Mouse (Mus musculus): ENCODE measurements at regions not wholly inside any gene's neighbourhood (a gene's known extent, or its start where the extent isn't known, plus 50 kb on each side); places are given as distances from the start of the nearest gene placed in this dataset.

DNA sequence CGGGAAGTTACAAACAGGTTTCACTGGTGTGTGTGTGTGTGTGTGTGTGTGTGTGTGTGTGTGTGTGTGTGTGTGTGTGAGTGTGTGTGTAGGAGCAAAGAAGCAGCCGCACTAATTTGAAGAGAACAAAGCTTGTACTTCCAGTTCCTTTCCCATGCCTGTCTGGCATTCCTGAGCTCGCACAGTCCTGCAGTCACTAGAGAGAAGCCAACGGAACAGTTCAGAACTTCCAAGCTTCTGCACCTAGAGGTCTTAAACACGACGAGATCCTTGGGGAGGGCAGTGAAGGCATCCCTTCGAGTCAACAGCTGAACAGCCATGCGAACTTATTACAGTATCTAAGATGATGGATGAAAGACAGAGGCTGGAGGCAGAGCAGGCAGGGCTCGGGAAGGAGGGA is 157.4 kb downstream of the Nrip1 start:
- H3K9me3 ChIP-seq = no peaks in the 10 kb centered on the region

DNA sequence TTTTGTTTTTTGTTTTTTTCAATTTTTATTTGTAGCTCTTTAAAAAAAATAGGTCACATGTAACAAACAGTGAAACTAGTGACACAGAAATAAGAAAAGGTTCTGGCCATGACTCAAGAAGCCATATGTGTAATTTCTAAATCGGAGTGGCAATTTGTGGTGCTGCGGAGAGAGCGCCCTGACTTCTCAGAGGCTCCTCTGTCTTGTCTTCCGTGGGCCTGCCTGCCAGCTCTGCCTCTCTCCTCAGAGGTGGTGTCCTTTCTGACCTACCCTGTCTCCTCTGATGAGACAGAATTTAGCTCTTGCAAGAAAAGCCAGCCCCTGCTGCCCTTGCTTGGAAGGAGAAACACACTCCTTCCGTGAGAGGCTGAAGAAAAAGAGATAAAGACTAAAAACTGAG is 158.1 kb downstream of the Nrip1 start:
- Histone ChIP-seq H3K36me3 (no peaks in the 10 kb centered on the region), H3K9me3 (no peaks in the 10 kb centered on the region), H3K27ac (no peak overlapping the region), H3K9ac (replicated peaks) (no peak overlapping the region), H3K4me3 (replicated peaks) (no peak overlapping the region), H3K27me3 (no peaks in the 10 kb centered on the region), H3K4me2 (replicated peaks) (no peak overlapping the region), H3K4me1 (replicated peaks) (no peaks in the 10 kb centered on the region)
- 80% methylated on average over 5 of the region's 5 CpGs for WGBS
- ATAC-seq = no peak

More for the DNA sequence above, 157.4 kb downstream of the Nrip1 start:
- H3K4me2 ChIP-seq (replicated peaks) = no peak overlapping the region
- no peak overlapping the region for H3K9ac ChIP-seq (replicated peaks)
- no peak overlapping the region for H3K27ac ChIP-seq
- H3K36me3 ChIP-seq = no peaks in the 10 kb centered on the region
- no peak for ATAC-seq
- H3K4me3 ChIP-seq (replicated peaks) = no peak overlapping the region
- WGBS = 61% methylated on average over 8 of the region's 9 CpGs
- no peaks in the 10 kb centered on the region for H3K4me1 ChIP-seq (replicated peaks)
- H3K27me3 ChIP-seq = no peaks in the 10 kb centered on the region

DNA sequence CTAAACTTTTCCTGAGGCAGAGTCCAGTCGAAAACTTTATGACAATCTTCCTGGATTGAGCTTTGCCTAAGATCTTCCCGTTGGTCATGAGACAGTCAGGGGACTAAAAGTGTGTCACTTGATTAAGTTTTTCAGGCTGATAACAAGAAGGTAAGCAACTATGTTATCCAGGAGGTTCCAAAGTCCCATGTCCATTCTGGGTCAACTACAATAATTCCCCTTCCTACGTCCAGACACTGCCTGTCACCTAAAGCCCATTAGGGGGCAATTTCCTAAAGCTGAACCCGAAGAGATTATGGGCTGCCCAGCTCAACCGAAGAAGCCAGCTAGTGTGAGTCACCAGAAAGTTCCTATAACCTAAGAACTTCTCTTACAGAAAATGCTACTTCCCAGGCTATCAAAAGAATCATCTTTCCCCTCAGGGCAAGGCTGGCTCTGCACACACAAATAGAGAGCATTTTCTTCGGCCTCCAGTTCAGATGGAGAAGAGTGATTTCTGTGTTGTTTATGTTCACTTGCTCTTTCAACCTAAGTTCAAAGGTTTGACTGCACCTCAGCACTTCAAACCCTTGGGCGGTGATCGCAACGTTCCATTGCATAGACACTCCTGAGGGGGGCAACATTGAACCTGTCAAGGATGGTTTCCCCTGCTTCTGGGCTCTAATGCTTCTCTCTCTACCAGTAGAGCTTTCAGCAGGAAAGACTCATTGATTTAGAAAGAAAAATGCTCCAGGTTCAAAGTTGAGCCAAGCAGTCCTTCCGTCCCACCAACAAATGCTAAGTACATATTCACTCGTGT is 171.7 kb downstream of the Nrip1 start:
- no peak overlapping the region for H3K4me2 ChIP-seq (replicated peaks)
- no peaks in the 10 kb centered on the region for H3K9me3 ChIP-seq
- H3K27ac ChIP-seq = no peak overlapping the region
- H3K4me3 ChIP-seq (replicated peaks) = no peak overlapping the region
- H3K36me3 ChIP-seq = no peaks in the 10 kb centered on the region
- no peak overlapping the region for H3K9ac ChIP-seq (replicated peaks)
- ATAC-seq = no peak
- H3K27me3 ChIP-seq = no peaks in the 10 kb centered on the region
- no peaks in the 10 kb centered on the region for H3K4me1 ChIP-seq (replicated peaks)
- 71% methylated on average over 11 of the region's 11 CpGs for WGBS

DNA sequence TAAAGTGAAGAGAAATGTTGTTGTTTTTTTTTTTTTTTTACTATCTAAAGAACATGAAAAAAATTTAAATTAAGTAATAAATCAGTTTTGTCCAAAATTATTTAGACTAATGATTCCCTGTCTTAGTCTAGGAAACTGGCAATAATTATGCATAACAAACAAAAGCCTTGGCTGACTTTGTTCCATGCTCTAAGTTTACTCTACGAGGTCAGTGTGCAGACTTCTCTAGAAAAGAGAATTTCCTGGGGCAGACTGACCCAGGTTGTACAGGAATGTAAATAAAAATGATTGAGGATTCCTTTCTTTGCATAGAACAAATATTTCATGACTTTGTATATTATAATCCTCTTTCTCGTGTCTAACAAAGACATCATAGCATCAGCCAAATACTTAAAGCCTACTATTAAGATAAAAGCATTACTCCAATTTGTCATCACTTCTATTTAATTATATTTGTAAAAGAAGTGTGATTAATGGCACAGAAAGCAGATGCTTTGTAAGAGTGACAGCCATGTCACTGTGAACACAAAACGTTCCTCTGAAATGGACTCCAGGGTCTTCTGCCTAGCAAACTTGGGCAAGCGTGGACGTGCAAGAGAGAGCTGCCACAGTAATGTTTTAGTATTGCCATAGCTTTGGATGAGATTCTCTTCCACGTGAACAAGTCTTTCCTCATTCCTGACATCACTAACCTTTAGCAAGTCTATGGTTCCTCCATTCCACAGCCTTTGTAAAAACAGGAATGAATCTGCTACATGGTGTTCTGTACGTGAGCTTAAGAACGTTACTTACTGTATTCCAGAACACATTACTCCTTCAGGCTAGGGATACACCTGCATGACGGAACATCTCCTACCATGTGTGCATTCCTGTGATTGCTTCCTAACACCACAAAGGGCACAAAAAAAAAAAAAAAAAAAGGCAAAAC is 172.6 kb downstream of the Nrip1 start:
- Histone ChIP-seq H3K4me1 (replicated peaks) (no peaks in the 10 kb centered on the region), H3K4me2 (replicated peaks) (no peak overlapping the region), H3K4me3 (replicated peaks) (no peak overlapping the region), H3K9ac (replicated peaks) (no peak overlapping the region), H3K27me3 (no peaks in the 10 kb centered on the region), H3K9me3 (no peaks in the 10 kb centered on the region), H3K36me3 (no peaks in the 10 kb centered on the region), H3K27ac (no peak overlapping the region)
- 82% methylated on average over 9 of the region's 9 CpGs for WGBS
- no peak for ATAC-seq

DNA sequence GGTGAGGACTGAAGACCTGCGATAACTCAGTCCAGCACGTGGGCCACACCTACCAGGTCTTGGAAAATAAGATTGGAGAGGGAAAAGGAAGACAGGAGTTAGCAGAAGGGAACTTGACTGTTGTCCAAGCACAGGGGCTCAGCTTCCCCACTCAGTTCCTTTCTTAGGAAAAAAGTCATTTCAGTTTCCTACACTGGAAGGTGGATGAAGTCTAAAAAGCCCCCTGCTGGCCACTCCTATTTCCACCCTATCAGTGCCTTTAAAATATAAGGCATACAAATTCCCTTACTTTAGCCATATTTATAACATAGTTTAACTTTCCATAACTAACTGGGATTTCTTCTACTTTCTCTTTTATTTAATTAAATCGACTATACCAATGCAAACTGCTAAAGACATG is 173.4 kb downstream of the Nrip1 start:
- ATAC-seq = no peak
- H3K9me3 ChIP-seq = no peaks in the 10 kb centered on the region
- no peaks in the 10 kb centered on the region for H3K36me3 ChIP-seq
- no peak overlapping the region for H3K4me2 ChIP-seq (replicated peaks)
- H3K9ac ChIP-seq (replicated peaks) = no peak overlapping the region
- H3K4me3 ChIP-seq (replicated peaks) = no peak overlapping the region
- WGBS = 83% methylated on average over 3 of the region's 3 CpGs
- no peaks in the 10 kb centered on the region for H3K4me1 ChIP-seq (replicated peaks)
- H3K27me3 ChIP-seq = no peaks in the 10 kb centered on the region
- H3K27ac ChIP-seq = no peak overlapping the region

DNA sequence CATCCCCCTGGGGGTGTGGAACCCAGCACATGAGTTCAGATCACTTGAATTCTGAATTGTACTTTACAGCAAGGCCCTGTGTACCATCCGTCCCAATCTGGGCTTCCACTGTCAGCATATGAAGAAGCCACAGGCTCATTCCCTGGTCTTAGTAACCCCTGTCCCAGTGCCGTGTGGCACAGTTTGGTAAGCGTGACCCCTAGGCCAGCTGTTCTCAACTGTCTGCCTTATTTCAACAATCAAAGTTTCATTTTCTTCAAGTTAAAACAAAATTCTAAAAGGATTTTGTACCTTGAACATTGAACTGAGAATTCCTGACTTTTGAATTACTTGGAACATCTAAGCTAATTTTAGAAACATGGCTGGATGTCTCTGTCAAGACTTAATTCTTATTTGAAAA is 174.6 kb downstream of the Nrip1 start:
- Histone ChIP-seq H3K9ac (replicated peaks) (no peak overlapping the region), H3K9me3 (no peaks in the 10 kb centered on the region), H3K4me2 (replicated peaks) (no peak overlapping the region), H3K4me3 (replicated peaks) (no peak overlapping the region), H3K27ac (no peak overlapping the region), H3K36me3 (no peaks in the 10 kb centered on the region), H3K4me1 (replicated peaks) (no peaks in the 10 kb centered on the region), H3K27me3 (no peaks in the 10 kb centered on the region)
- ATAC-seq = no peak
- 87% methylated on average over 3 of the region's 3 CpGs for WGBS

DNA sequence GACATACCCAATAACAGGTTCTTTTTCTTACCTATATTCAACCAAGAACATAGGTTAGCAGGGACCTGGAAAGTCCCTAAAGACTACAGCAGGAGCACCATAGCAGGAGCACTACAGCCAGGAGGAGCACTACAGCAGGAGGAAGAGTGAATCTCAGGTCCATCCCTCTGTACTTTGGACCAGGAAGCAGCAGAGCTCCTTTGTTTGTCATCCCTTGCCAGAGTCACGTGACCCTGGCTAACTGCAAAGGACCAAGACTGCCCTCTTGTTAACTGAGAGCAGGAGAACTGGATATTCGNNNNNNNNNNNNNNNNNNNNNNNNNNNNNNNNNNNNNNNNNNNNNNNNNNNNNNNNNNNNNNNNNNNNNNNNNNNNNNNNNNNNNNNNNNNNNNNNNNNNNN is 172.2 kb upstream of the Samsn1 start:
- no peak for ATAC-seq
- 79% methylated on average over 2 of the region's 2 CpGs for WGBS
- Histone ChIP-seq H3K9ac (replicated peaks) (no peak overlapping the region), H3K27ac (no peak overlapping the region), H3K4me1 (replicated peaks) (no peaks in the 10 kb centered on the region), H3K4me3 (replicated peaks) (no peak overlapping the region), H3K27me3 (no peaks in the 10 kb centered on the region), H3K9me3 (no peaks in the 10 kb centered on the region), H3K36me3 (no peaks in the 10 kb centered on the region), H3K4me2 (replicated peaks) (no peak overlapping the region)

DNA sequence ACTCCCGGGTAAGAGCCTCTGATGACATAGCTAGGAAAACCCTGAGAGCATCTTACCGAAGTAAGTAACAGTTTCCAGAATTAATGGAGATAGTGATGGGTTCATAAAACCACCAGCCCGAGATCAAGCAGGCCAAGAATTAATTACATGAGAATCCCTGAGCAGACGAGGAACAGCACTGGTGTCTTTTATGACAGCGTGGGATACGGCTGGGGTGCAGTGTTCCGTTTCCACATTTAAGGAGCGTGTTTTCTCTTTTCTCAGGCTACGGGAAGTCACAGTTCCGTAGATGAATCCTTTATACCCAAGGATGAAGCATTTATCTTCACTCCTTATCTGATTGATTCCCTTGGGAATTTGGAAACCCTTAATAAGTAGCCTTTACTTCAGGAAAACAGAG is 169.1 kb upstream of the Samsn1 start:
- Histone ChIP-seq H3K4me1 (replicated peaks) (no peaks in the 10 kb centered on the region), H3K9me3 (no peaks in the 10 kb centered on the region), H3K27me3 (no peaks in the 10 kb centered on the region), H3K9ac (replicated peaks) (no peak overlapping the region), H3K4me3 (replicated peaks) (no peak overlapping the region), H3K27ac (no peak overlapping the region), H3K36me3 (no peaks in the 10 kb centered on the region), H3K4me2 (replicated peaks) (no peak overlapping the region)
- no peak for ATAC-seq
- WGBS = 91% methylated on average over 10 of the region's 10 CpGs

DNA sequence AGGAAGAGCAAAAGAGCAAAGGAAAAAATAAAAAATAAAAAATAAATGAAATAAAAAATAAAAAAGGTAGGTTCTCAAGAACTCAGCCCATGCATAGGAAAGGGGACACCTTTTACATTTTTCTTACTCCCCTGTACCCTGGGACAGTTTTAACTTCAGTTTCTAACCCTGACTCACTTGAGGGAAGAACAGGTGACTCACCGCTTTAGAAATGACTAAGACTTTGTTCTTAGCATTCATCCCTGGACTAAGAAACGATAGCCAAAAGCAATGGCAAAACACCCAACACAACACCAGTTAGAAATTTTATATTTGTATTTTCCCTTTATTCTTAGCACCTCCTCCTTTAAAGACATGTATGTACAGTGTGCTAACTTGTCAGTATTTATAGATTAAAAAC is 161.5 kb upstream of the Samsn1 start:
- H3K4me3 ChIP-seq (replicated peaks) = no peak overlapping the region
- no peak for ATAC-seq
- no peak overlapping the region for H3K9ac ChIP-seq (replicated peaks)
- no peaks in the 10 kb centered on the region for H3K4me1 ChIP-seq (replicated peaks)
- H3K36me3 ChIP-seq = no peaks in the 10 kb centered on the region
- H3K9me3 ChIP-seq = no peaks in the 10 kb centered on the region
- no peak overlapping the region for H3K4me2 ChIP-seq (replicated peaks)
- no peaks in the 10 kb centered on the region for H3K27me3 ChIP-seq
- H3K27ac ChIP-seq = no peak overlapping the region
- 91% methylated on average over 2 of the region's 2 CpGs for WGBS

DNA sequence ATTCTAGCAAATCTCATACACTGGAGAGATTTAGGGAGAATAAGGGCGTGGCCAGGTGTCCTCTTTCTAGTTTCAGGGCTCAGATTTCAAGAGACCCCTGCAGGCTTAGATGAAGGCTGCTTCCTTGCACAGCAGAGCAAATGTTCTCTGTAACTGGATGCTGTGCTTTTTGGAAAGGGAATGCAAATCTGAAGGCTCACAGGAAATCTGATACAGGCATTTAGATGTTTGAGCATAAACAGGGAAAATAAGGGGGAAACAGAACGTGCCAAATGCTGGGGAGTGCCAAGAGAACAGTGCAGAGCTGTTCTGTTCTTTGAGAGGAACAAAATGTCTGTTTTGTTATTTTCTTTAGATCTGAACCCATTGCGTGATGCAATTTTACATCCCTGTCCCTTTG is 161.0 kb upstream of the Samsn1 start:
- H3K27me3 ChIP-seq = no peaks in the 10 kb centered on the region
- H3K4me1 ChIP-seq (replicated peaks) = no peaks in the 10 kb centered on the region
- no peak overlapping the region for H3K4me2 ChIP-seq (replicated peaks)
- no peak overlapping the region for H3K9ac ChIP-seq (replicated peaks)
- no peaks in the 10 kb centered on the region for H3K36me3 ChIP-seq
- ATAC-seq = no peak
- H3K27ac ChIP-seq = no peak overlapping the region
- H3K4me3 ChIP-seq (replicated peaks) = no peak overlapping the region
- 31% methylated on average over 3 of the region's 3 CpGs for WGBS
- H3K9me3 ChIP-seq = no peaks in the 10 kb centered on the region

DNA sequence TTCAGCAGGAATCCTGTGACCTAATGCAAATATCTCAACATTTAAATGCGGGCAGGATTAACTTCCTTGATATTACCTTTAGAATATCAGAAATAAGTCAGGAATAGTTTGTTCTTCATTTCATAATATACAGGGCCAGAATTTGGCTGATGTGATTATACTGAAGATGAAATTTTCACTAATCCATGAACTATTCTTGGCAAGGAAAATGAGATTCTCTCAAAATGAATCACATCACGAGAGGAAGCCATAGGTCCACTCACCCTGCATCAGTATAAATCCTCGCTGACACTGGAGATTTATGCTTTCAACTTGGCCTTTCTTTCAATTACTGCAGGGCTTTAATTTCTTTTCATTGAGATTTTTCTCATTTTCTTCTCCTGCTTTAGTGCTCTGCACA is 159.5 kb upstream of the Samsn1 start:
- Histone ChIP-seq H3K4me3 (replicated peaks) (no peak overlapping the region), H3K4me1 (replicated peaks) (no peaks in the 10 kb centered on the region), H3K9me3 (no peaks in the 10 kb centered on the region), H3K36me3 (no peaks in the 10 kb centered on the region), H3K4me2 (replicated peaks) (no peak overlapping the region), H3K9ac (replicated peaks) (no peak overlapping the region), H3K27me3 (no peaks in the 10 kb centered on the region), H3K27ac (no peak overlapping the region)
- 84% methylated on average over 3 of the region's 3 CpGs for WGBS
- no peak for ATAC-seq

DNA sequence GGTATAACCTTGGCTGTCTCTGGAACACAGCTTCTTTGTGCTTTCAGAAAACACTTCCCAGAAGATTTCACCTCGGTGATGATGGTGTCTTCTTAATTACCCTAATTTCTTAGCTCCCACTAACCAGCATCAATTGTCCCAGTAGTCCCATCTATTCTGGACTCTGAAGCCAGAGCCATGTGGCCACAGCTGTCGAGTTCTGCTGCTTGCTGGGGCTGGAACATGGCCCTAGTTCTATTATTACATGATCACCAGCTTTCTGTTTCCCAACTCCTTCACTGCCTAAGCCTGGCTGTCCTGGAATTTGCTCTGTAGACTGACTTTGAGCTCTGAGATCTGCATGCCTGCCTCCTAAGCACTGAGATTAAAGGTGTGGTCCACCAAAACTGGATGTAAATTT is 145.6 kb upstream of the Samsn1 start:
- no peak for ATAC-seq
- Histone ChIP-seq H3K4me1 (replicated peaks) (no peaks in the 10 kb centered on the region), H3K9me3 (no peaks in the 10 kb centered on the region), H3K4me2 (replicated peaks) (no peak overlapping the region), H3K9ac (replicated peaks) (no peak overlapping the region), H3K27me3 (no peaks in the 10 kb centered on the region), H3K36me3 (no peaks in the 10 kb centered on the region), H3K27ac (no peak overlapping the region), H3K4me3 (replicated peaks) (no peak overlapping the region)
- 81% methylated on average over 2 of the region's 2 CpGs for WGBS

All from midbrain, embryonic 13.5 days (tissue).